Mouse (Mus musculus): Measurements from ENCODE around the gene Islr2. TPM values are rescaled to one million over a fixed set of nuclear protein-coding genes. Genes with fewer than 3 reads are reported as not detected.
"Not testable (repeated sequence)": the region's sequence is repeated elsewhere in the genome, so short reads cannot be mapped to it uniquely, and the experiment has no call there.

Gene Islr2
- 38.6 and 42.5 TPM in 2 replicates for polyA plus RNA-seq (2012; rRNA removed)

GRCm38 (mm10) chr9:58203516-58204447 lies at the start of gene Islr2, which contains the start of gene Islr:
Gene Islr2, minus strand, starts transcription at chr9:58204319.
Gene Islr, minus strand, starts transcription at chr9:58204306.
- DNase-seq (ENCODE audit: extremely low spot score in 1 of 2, low spot score in 1 of 2) = peak in 1 of 2 experiments; percentile 66

- not testable (repeated sequence) for DNase-seq (ENCODE audit: extremely low spot score in 1 of 2, low spot score in 1 of 2)
Measured at GRCm38 (mm10) chr9:58253805-58254122, 49.6 kb upstream of the Islr2 start.

GRCm38 (mm10) chr9:58253033-58253804 lies 49.1 kb upstream of the Islr2 start, which contains the start of gene Stoml1:
Gene Stoml1, plus strand, starts transcription at chr9:58253164.
- peak; percentile 93 to 96 for DNase-seq (ENCODE audit: extremely low spot score in 1 of 2, low spot score in 1 of 2)

GRCm38 (mm10) chr9:58250730-58251129 lies 46.6 kb upstream of the Islr2 start:
- DNase-seq (ENCODE audit: extremely low spot score in 1 of 2, low spot score in 1 of 2) = not testable (repeated sequence)

GRCm38 (mm10) chr9:58250322-58250721 lies 46.2 kb upstream of the Islr2 start:
- DNase-seq (ENCODE audit: extremely low spot score in 1 of 2, low spot score in 1 of 2) = no peak

- peak in 1 of 2 experiments; percentile 75 for DNase-seq (ENCODE audit: extremely low spot score in 1 of 2, low spot score in 1 of 2)
Measured at GRCm38 (mm10) chr9:58249592-58250192, 45.6 kb upstream of the Islr2 start, which contains the start of gene Pml. Gene Pml, minus strand, starts transcription at chr9:58249786.

- no peak for DNase-seq (ENCODE audit: extremely low spot score in 1 of 2, low spot score in 1 of 2)
Measured at GRCm38 (mm10) chr9:58248746-58249413, 44.8 kb upstream of the Islr2 start.

- DNase-seq (ENCODE audit: extremely low spot score in 1 of 2, low spot score in 1 of 2) = peak; percentile 66 to 84
Measured at GRCm38 (mm10) chr9:58247064-58247759, 43.1 kb upstream of the Islr2 start.

GRCm38 (mm10) chr9:58246083-58246591 lies 42.0 kb upstream of the Islr2 start:
- DNase-seq (ENCODE audit: extremely low spot score in 1 of 2, low spot score in 1 of 2) = no peak

GRCm38 (mm10) chr9:58243696-58244095 lies 39.6 kb upstream of the Islr2 start:
- no peak for DNase-seq (ENCODE audit: extremely low spot score in 1 of 2, low spot score in 1 of 2)

GRCm38 (mm10) chr9:58242696-58243095 lies 38.6 kb upstream of the Islr2 start:
- peak in 1 of 2 experiments; percentile 43 for DNase-seq (ENCODE audit: extremely low spot score in 1 of 2, low spot score in 1 of 2)

- no peak for DNase-seq (ENCODE audit: extremely low spot score in 1 of 2, low spot score in 1 of 2)
Measured at GRCm38 (mm10) chr9:58241780-58242485, 37.8 kb upstream of the Islr2 start.

- DNase-seq (ENCODE audit: extremely low spot score in 1 of 2, low spot score in 1 of 2) = no peak
Measured at GRCm38 (mm10) chr9:58234502-58235015, 30.4 kb upstream of the Islr2 start.

GRCm38 (mm10) chr9:58232374-58232773 lies 28.3 kb upstream of the Islr2 start:
- no peak for DNase-seq (ENCODE audit: extremely low spot score in 1 of 2, low spot score in 1 of 2)

GRCm38 (mm10) chr9:58231746-58232145 lies 27.6 kb upstream of the Islr2 start:
- no peak for DNase-seq (ENCODE audit: extremely low spot score in 1 of 2, low spot score in 1 of 2)

GRCm38 (mm10) chr9:58228777-58229466 lies 24.8 kb upstream of the Islr2 start:
- DNase-seq (ENCODE audit: extremely low spot score in 1 of 2, low spot score in 1 of 2) = no peak

GRCm38 (mm10) chr9:58225915-58226913 lies 22.1 kb upstream of the Islr2 start:
- peak in 1 of 2 experiments; percentile 77 for DNase-seq (ENCODE audit: extremely low spot score in 1 of 2, low spot score in 1 of 2)

Measured in frontal cortex, adult 2 months (tissue).